Mouse (Mus musculus): Measurements from ENCODE around the gene Jph2. TPM values are rescaled to one million over a fixed set of nuclear protein-coding genes. Genes with fewer than 3 reads are reported as not detected.
A peak's percentile ranks its signal among the peaks of the same experiment; 100 is the strongest.

The Jph2 gene
- polyA plus RNA-seq, 1 experiment from 2014 or later, result 0.43 TPM

DNA sequence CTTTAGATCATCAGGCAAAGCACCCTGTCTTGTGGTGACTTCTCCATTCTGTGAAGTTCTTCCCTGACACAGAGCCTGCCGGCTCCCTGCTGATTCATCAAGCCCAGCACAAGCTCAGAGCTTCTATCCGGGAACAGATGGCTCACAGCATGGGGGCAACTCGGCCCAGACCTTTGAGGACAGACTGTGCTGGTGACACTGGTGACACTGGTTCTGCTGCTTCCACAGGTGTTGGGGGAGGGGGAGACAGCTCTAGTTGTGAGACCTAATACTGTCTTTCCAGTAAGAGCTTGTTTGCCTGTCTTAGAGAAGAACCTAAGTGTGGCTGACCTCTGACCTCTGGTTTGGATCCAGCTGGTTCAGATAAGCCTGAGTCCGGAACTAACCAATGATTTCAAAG, 36.2 kb upstream of the Jph2 start:
- no peaks in the 10 kb centered on the region for H3K9me3 ChIP-seq (ENCODE audit: control insufficient read depth, low read length)
- no peaks in the 10 kb centered on the region for H3K36me3 ChIP-seq (ENCODE audit: control insufficient read depth, insufficient read depth, low read length)
- 0 out of 2 replicates have a peak, but pooled peaks cover 2% of the 10 kb centered on the region for H3K27me3 ChIP-seq (ENCODE audit: control insufficient read depth, insufficient read depth, low read length)
- no peak overlapping the region for H3K4me2 ChIP-seq (replicated peaks; ENCODE audit: low read depth, low read length)
- no peak overlapping the region for H3K4me3 ChIP-seq (ENCODE audit: low read depth, low read length)
- no peak overlapping the region for H3K9ac ChIP-seq (ENCODE audit: low read depth, low read length)
- 0 out of 2 replicates have a peak, but pooled peaks cover 2% of the 10 kb centered on the region for H3K4me1 ChIP-seq (replicated peaks; ENCODE audit: control insufficient read depth, insufficient read depth, low read length)
- no peak overlapping the region for H3K27ac ChIP-seq (ENCODE audit: low read depth, low read length)
- DNase-seq (ENCODE audit: low spot score) (no peak), ATAC-seq (ENCODE audit: low FRiP score) (no peak)
- WGBS, result 18% methylated on average over 4 of the region's 4 CpGs

DNA sequence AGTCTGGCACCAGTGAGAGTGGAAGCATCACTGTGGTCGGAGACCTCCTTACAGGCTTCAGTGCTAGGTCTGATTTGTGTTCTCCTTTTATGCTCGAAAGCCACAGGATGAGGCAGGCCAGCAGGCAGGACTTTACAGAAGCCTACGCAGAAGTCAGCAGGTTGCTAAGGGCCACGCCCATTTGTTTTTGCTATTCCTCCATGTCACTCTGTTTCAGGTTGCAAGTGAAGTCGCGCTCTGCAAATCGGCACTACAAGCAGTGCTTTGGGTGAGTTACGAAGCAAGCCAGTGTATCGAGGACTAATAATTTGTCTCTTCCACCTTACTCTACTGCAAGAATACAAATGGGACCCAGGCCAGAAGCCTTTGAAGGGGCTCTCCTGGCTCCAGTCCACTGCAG, 33.5 kb upstream of the Jph2 start:
- no peaks in the 10 kb centered on the region for H3K4me1 ChIP-seq (replicated peaks; ENCODE audit: control insufficient read depth, insufficient read depth, low read length)
- H3K4me2 ChIP-seq (replicated peaks; ENCODE audit: low read depth, low read length), result no peak overlapping the region
- no peak overlapping the region for H3K4me3 ChIP-seq (ENCODE audit: low read depth, low read length)
- H3K27me3 ChIP-seq (ENCODE audit: control insufficient read depth, insufficient read depth, low read length), result no peaks in the 10 kb centered on the region
- DNase-seq (ENCODE audit: low spot score), result no peak
- H3K9me3 ChIP-seq (ENCODE audit: control insufficient read depth, low read length), result no peaks in the 10 kb centered on the region
- ATAC-seq (ENCODE audit: low FRiP score), result no peak
- 90% methylated on average over 9 of the region's 9 CpGs for WGBS
- no peaks in the 10 kb centered on the region for H3K36me3 ChIP-seq (ENCODE audit: control insufficient read depth, insufficient read depth, low read length)
- no peak overlapping the region for H3K27ac ChIP-seq (ENCODE audit: low read depth, low read length)
- no peak overlapping the region for H3K9ac ChIP-seq (ENCODE audit: low read depth, low read length)

DNA sequence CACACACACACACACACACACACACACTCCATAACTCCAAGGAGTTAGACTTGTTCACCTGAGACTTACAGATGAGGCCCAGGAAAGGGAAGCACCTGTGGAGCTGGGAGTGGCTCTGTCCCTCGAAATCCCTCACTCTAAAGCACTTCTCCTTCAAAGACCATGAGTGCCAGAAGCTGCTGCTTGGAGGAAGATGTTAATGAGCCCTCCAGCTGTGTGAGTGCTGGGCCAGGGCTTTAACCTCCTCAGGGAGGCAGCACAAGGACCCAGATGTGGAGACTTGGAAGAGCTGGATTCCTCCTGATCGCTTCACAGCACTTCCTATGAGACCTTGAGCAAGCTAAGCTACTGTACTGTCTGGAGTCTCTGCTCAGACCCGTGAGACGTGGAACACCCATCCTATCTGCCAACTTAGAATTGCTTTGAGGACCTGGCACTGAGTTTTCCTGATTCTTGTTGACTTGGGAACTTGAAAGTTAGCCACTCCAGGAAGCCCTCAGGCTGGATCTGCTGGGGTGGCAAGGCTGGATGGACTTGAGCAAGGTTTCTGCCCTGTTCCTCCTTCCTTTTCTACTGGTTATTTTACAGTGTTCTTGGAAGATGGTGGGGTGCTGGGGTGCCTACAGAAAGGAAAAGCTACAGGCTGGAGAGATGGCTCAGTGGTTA, 30.7 kb upstream of the Jph2 start:
- Histone ChIP-seq H3K9me3 (ENCODE audit: control insufficient read depth, low read length) (no peaks in the 10 kb centered on the region), H3K27me3 (ENCODE audit: control insufficient read depth, insufficient read depth, low read length) (no peaks in the 10 kb centered on the region), H3K27ac (ENCODE audit: low read depth, low read length) (no peak overlapping the region), H3K4me1 (replicated peaks; ENCODE audit: control insufficient read depth, insufficient read depth, low read length) (no peaks in the 10 kb centered on the region), H3K36me3 (ENCODE audit: control insufficient read depth, insufficient read depth, low read length) (no peaks in the 10 kb centered on the region), H3K4me3 (ENCODE audit: low read depth, low read length) (no peak overlapping the region), H3K4me2 (replicated peaks; ENCODE audit: low read depth, low read length) (no peak overlapping the region), H3K9ac (ENCODE audit: low read depth, low read length) (no peak overlapping the region)
- WGBS, result 43% methylated on average over 4 of the region's 4 CpGs
- DNase-seq (ENCODE audit: low spot score) (no peak), ATAC-seq (ENCODE audit: low FRiP score) (no peak)

DNA sequence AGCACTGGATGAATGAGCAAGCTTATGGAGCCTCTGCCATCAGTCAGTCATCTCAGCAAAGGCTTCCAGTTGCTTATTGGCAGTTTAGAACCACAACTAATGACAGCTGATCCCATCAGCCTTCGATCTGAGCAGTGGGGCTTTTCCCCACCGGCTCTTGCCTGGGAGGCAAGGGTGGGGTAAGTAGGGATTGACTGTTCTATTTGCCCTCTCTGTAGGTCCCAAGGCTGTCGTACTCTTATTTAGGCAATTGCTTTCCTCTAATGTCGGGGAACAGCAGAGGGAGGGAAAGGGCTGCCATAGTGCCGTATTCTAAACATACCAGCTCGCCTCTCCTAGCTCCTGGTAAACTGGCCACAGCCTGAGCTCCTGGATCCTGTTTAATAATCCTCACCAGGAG, 26.8 kb upstream of the Jph2 start, which contains the start of gene Oser1:
Gene Oser1 (minus strand): TSS at position 101 of the 400 bp plus-strand sequence.
- Histone ChIP-seq H3K27ac (ENCODE audit: low read depth, low read length) (no peak within 1 kb of the TSS), H3K4me3 (ENCODE audit: low read depth, low read length) (no peak within 1 kb of the TSS), H3K27me3 (ENCODE audit: control insufficient read depth, insufficient read depth, low read length) (no peaks in the 10 kb centered on the region), H3K9ac (ENCODE audit: low read depth, low read length) (no peak within 1 kb of the TSS), H3K4me1 (replicated peaks; ENCODE audit: control insufficient read depth, insufficient read depth, low read length) (no peaks in the 10 kb centered on the region), H3K9me3 (ENCODE audit: control insufficient read depth, low read length) (no peaks in the 10 kb centered on the region), H3K4me2 (replicated peaks; ENCODE audit: low read depth, low read length) (no peak within 1 kb of the TSS), H3K36me3 (ENCODE audit: control insufficient read depth, insufficient read depth, low read length) (no peaks in the 10 kb centered on the region)
- 83% methylated on average over 6 of the region's 6 CpGs for WGBS
- DNase-seq (ENCODE audit: low spot score), result no peak
- ATAC-seq (ENCODE audit: low FRiP score), result no peak

DNA sequence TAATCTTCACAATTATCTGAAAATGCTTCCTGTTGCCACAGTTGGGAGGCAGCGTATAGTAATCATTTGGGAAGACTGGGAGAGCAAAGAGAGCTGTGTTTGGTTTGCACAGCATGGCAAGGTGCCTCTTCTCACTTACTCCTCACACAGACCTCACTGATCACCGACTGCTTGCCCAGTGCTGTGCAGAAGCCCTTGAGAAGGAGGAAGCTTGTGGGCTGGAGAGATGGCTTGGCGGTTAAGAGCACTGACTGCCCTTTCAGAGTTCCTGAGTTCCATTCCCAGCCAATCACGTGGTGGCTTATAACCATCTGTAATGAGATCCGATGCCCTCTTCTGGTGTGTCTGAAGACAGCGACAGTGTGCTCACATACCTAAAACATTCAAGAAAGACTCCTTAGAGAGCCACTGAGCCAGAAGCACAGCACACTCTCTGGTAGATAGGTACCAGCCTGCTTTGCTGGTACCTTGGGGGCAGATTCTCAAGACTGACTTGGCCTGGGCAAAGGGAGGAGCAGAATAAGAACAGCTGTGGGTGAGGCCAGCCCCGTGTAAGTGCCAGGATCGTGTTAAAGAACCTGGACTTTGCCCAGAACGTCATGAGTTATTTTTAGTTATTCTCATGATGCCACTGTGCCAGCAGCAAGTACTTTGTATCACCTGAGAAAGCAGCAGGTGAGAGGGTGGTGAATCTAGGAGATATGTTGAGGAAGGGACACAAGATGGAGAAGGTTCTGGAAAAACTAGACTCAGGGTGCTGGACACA, 25.3 kb upstream of the Jph2 start:
- Histone ChIP-seq H3K9ac (ENCODE audit: low read depth, low read length) (no peak overlapping the region), H3K36me3 (ENCODE audit: control insufficient read depth, insufficient read depth, low read length) (no peaks in the 10 kb centered on the region), H3K4me3 (ENCODE audit: low read depth, low read length) (no peak overlapping the region), H3K27ac (ENCODE audit: low read depth, low read length) (no peak overlapping the region), H3K4me2 (replicated peaks; ENCODE audit: low read depth, low read length) (no peak overlapping the region), H3K9me3 (ENCODE audit: control insufficient read depth, low read length) (no peaks in the 10 kb centered on the region), H3K4me1 (replicated peaks; ENCODE audit: control insufficient read depth, insufficient read depth, low read length) (0 out of 2 replicates have a peak, but pooled peaks cover 2% of the 10 kb centered on the region), H3K27me3 (ENCODE audit: control insufficient read depth, insufficient read depth, low read length) (no peaks in the 10 kb centered on the region)
- ATAC-seq (ENCODE audit: low FRiP score), result no peak
- no peak for DNase-seq (ENCODE audit: low spot score)
- WGBS, result 89% methylated on average over 9 of the region's 9 CpGs

DNA sequence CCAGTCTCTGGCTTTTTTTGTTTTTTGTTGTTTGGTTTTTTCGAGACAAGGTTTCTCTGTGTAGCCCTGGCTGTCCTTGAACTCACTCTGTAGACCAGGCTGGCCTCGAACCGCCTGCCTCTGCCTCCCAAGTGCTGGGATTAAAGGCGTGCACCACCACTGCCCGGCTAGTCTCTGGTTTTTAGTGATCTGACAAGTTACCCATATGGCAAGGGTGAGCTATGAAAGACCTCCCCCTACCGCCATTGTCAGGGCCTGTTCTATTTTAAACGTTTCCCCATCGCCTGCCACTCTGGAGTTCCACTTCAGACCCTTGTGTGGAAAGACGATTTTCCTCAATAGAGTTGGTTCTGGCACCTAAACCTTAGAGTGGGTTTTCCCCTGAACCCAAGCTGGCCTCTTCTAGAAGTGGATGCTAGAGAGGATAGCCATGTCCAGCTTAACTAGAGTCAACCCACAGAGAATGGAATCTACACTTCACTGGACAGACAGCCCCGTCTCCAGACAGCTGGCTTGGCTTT, 22.6 kb upstream of the Jph2 start:
- Histone ChIP-seq H3K9ac (ENCODE audit: low read depth, low read length) (no peak overlapping the region; the same call in 1 of the 2 replicates), H3K36me3 (ENCODE audit: control insufficient read depth, insufficient read depth, low read length) (no peaks in the 10 kb centered on the region), H3K27ac (ENCODE audit: low read depth, low read length) (no peak overlapping the region), H3K9me3 (ENCODE audit: control insufficient read depth, low read length) (no peaks in the 10 kb centered on the region), H3K4me1 (replicated peaks; ENCODE audit: control insufficient read depth, insufficient read depth, low read length) (0 out of 2 replicates have a peak, but pooled peaks cover 2% of the 10 kb centered on the region), H3K4me2 (replicated peaks; ENCODE audit: low read depth, low read length) (peak overlapping the region; percentile 46), H3K27me3 (ENCODE audit: control insufficient read depth, insufficient read depth, low read length) (no peaks in the 10 kb centered on the region), H3K4me3 (ENCODE audit: low read depth, low read length) (peak overlapping the region; percentile 99)
- ATAC-seq (ENCODE audit: low FRiP score) (no peak), DNase-seq (ENCODE audit: low spot score) (no peak)
- WGBS, result 41% methylated on average over 10 of the region's 10 CpGs

DNA sequence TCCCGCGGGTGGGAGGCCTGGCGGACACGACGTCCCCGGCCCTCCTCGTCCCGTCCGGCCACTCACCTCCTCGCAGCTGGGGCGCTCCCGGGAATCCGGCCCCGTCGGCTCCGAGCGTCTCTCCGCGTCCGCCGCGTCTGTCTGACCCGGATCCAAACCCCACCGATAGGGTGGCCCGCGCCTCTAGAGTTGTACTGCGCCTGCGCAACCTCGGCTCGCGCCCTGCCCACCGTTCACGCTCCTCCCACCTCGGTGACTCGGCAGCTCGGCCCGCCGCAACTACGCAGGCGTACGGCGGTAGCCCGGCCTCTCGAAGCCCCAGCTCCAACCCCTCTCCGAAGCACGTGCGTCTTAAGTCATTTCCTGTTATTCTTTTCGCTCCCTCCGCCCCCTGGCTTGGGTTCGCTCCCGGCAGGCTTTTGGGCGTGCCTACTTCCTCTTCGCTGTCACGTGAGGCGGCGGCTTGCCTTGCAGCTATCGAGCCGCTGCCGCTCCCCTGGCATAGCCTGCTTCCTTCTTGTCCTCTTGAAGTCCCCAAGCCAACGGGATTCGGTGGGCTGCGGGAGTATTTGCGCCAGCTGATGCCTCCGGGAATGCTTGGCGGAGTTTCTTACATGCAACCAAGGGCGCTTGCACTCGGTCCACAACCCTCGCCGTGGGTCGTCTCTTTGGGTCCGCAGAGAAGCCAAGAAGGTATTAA, 21.7 kb upstream of the Jph2 start:
- peak; percentile 97 for DNase-seq (ENCODE audit: low spot score)
- WGBS, result 2% methylated on average over 70 of the region's 71 CpGs

DNA sequence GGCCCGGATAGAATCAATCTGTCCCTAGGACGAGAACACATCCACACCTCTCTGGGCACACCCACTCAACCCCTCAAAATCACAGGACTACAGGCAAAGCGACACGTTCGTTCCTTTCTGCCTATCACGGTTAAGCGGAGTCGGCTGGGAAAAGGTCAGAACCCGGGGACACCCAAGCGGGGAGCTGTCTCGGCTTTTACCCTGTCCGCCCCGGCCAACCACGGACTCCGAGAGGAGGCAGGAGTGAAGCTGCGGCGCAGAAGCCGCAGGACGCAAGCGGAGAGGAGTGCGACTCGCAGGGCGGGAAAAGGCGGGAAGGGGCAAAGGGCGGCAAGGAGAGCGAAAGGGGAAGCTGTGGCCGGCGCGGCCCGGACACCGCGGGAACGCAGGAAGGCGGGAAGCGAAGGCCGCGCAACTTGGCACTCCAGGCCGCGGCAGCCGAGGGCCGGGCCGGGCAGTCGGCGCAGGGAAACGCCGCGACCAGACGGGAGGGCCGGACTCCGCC, 21.1 kb upstream of the Jph2 start:
- peak; percentile 62 for DNase-seq (ENCODE audit: low spot score)
- Histone ChIP-seq H3K4me1 (replicated peaks; ENCODE audit: control insufficient read depth, insufficient read depth, low read length) (0 out of 2 replicates have a peak, but pooled peaks cover 2% of the 10 kb centered on the region), H3K4me2 (replicated peaks; ENCODE audit: low read depth, low read length) (peak overlapping the region; percentile 85), H3K36me3 (ENCODE audit: control insufficient read depth, insufficient read depth, low read length) (no peaks in the 10 kb centered on the region), H3K9ac (ENCODE audit: low read depth, low read length) (peak overlapping the region; percentile 85), H3K4me3 (ENCODE audit: low read depth, low read length) (peak overlapping the region; percentile 99), H3K27ac (ENCODE audit: low read depth, low read length) (peak overlapping the region; percentile 24; the same call in 1 of the 2 replicates), H3K9me3 (ENCODE audit: control insufficient read depth, low read length) (no peaks in the 10 kb centered on the region), H3K27me3 (ENCODE audit: control insufficient read depth, insufficient read depth, low read length) (no peaks in the 10 kb centered on the region)
- ATAC-seq (ENCODE audit: low FRiP score), result peak; percentile 1; the same call in 1 of the 2 replicates
- under 1% methylated on average over 49 of the region's 50 CpGs for WGBS

More for the DNA sequence above, 21.7 kb upstream of the Jph2 start:
- ATAC-seq (ENCODE audit: low FRiP score), result peak; percentile 99
- peak overlapping the region; percentile 99 for H3K4me3 ChIP-seq (ENCODE audit: low read depth, low read length)
- 0 out of 2 replicates have a peak, but pooled peaks cover 2% of the 10 kb centered on the region for H3K4me1 ChIP-seq (replicated peaks; ENCODE audit: control insufficient read depth, insufficient read depth, low read length)
- no peaks in the 10 kb centered on the region for H3K36me3 ChIP-seq (ENCODE audit: control insufficient read depth, insufficient read depth, low read length)
- H3K9ac ChIP-seq (ENCODE audit: low read depth, low read length), result peak overlapping the region; percentile 85
- H3K27me3 ChIP-seq (ENCODE audit: control insufficient read depth, insufficient read depth, low read length), result no peaks in the 10 kb centered on the region
- peak overlapping the region; percentile 60; the same call in 1 of the 2 replicates for H3K27ac ChIP-seq (ENCODE audit: low read depth, low read length)
- no peaks in the 10 kb centered on the region for H3K9me3 ChIP-seq (ENCODE audit: control insufficient read depth, low read length)
- peak overlapping the region; percentile 85 for H3K4me2 ChIP-seq (replicated peaks; ENCODE audit: low read depth, low read length)

All from hindbrain, embryonic 11.5 days (tissue).